Mouse (Mus musculus) MEL (cell line): ENCODE measurements around the gene Cldn13. TPM values are rescaled to one million over a fixed set of nuclear protein-coding genes. Genes with fewer than 3 reads are reported as not detected.

Experiments
- DNase-seq: peaks from one replicate; pipeline ENCODE4 v3.0.0; 2011; ENCODE audit warnings: low read depth, low spot score
- H3K27ac ChIP-seq: 2 replicates; pipeline ENCODE4 v1.5.1; 2012; ENCODE audit warnings: low read depth, mild to moderate bottlenecking, control low read depth, low read length, moderate library complexity; ENCODE audit not compliant: control insufficient read depth
- H3K27me3 ChIP-seq, 2 experiments: fragments of 150-350 bp in 1 of 2; sonication (generic) in 1 of 2; 2 replicates each; pipeline ENCODE4 v1.6.1; 2012; ENCODE audit warnings: low read length in 2 of 2, mild to moderate bottlenecking in 2 of 2, improper control_type of control experiment in 1 of 2, moderate library complexity in 1 of 2; ENCODE audit not compliant: insufficient read depth in 2 of 2, control insufficient read depth in 1 of 2
- H3K36me3 ChIP-seq, 2 experiments: 2 replicates each; pipeline ENCODE4 v1.6.1; 2012 to 2014; ENCODE audit warnings: low read length in 2 of 2, improper control_type of control experiment in 1 of 2, inconsistent platforms in 1 of 2, mild to moderate bottlenecking in 1 of 2; ENCODE audit not compliant: insufficient read depth in 2 of 2, control insufficient read depth in 1 of 2
- H3K4me1 ChIP-seq, 2 experiments: fragments of 150-350 bp in 1 of 2; sonication (generic) in 1 of 2; 2 replicates each; pipeline ENCODE4 v1.6.1; 2012; ENCODE audit warnings: low read length in 2 of 2, improper control_type of control experiment in 1 of 2, mild to moderate bottlenecking in 1 of 2; ENCODE audit not compliant: insufficient read depth in 2 of 2, control insufficient read depth in 1 of 2
- H3K4me3 ChIP-seq, 2 experiments: fragments of 150-350 bp in 1 of 2; sonication (generic) in 1 of 2; 2 replicates each; pipeline ENCODE4 v1.5.1; 2012; ENCODE audit warnings: low read depth in 2 of 2, low read length in 2 of 2, mild to moderate bottlenecking in 2 of 2, moderate library complexity in 2 of 2, control low read depth in 1 of 2, improper control_type of control experiment in 1 of 2; ENCODE audit not compliant: control insufficient read depth in 1 of 2, insufficient read depth in 1 of 2
- H3K79me2 ChIP-seq: 2 replicates; pipeline ENCODE4 v1.6.1; 2012; ENCODE audit warnings: mild to moderate bottlenecking, low read length, moderate library complexity; ENCODE audit not compliant: control insufficient read depth, poor library complexity, insufficient read depth
- H3K9ac ChIP-seq: 2 replicates; pipeline ENCODE4 v1.6.1; 2012; ENCODE audit warnings: low read depth, mild to moderate bottlenecking, control low read depth, low read length, moderate library complexity; ENCODE audit not compliant: control insufficient read depth, poor library complexity, severe bottlenecking
- H3K9me3 ChIP-seq: fragments of 150-350 bp; sonication (generic); replicated peaks from 2 replicates; pipeline ENCODE4 v1.6.1; 2012; ENCODE audit warnings: mild to moderate bottlenecking, low read length, improper control_type of control experiment, moderate library complexity; ENCODE audit not compliant: insufficient read depth
- BHLHE40 ChIP-seq: IDR thresholded peaks from 2 replicates; pipeline ENCODE4 v1.6.1; 2012; ENCODE audit warnings: low read depth, mild to moderate bottlenecking, inconsistent platforms, low read length, improper control_type of control experiment, borderline replicate concordance
- ELF1 ChIP-seq: IDR thresholded peaks from 2 replicates; pipeline ENCODE4 v1.6.1; 2014; ENCODE audit warnings: low read depth, mild to moderate bottlenecking, inconsistent platforms, low read length, improper control_type of control experiment, moderate library complexity
- ETS1 ChIP-seq: IDR thresholded peaks from 2 replicates; pipeline ENCODE4 v1.6.1; 2012; ENCODE audit warnings: low read depth, mild to moderate bottlenecking, inconsistent platforms, low read length, improper control_type of control experiment, moderate library complexity
- HCFC1 ChIP-seq: IDR thresholded peaks from 2 replicates; pipeline ENCODE4 v1.6.1; 2012; ENCODE audit warnings: low read depth, mild to moderate bottlenecking, inconsistent platforms, low read length, improper control_type of control experiment, moderate library complexity
- JUND ChIP-seq: IDR thresholded peaks from 2 replicates; pipeline ENCODE4 v1.6.1; 2011; ENCODE audit warnings: low read depth, mild to moderate bottlenecking, improper control_type of control experiment, low read length
- MEF2A ChIP-seq: IDR thresholded peaks from 2 replicates; pipeline ENCODE4 v1.6.1; 2014; ENCODE audit warnings: low read depth, mild to moderate bottlenecking, inconsistent platforms, low read length, improper control_type of control experiment; ENCODE audit not compliant: poor library complexity, insufficient replicate concordance, severe bottlenecking; ENCODE audit errors: extremely low read depth
- MYC ChIP-seq: IDR thresholded peaks from 2 replicates; pipeline ENCODE4 v1.6.1; 2011; ENCODE audit warnings: low read depth, mild to moderate bottlenecking, low read length, improper control_type of control experiment, moderate library complexity
- POLR2AphosphoS5 ChIP-seq: IDR thresholded peaks from 2 replicates; pipeline ENCODE4 v1.6.1; 2012; ENCODE audit warnings: low read depth, borderline replicate concordance, mild to moderate bottlenecking, inconsistent platforms, low read length, moderate library complexity, mixed read lengths
- RAD21 ChIP-seq: IDR thresholded peaks from 2 replicates; pipeline ENCODE4 v1.6.1; 2011; ENCODE audit warnings: mild to moderate bottlenecking, low read depth, low read length, improper control_type of control experiment
- SIN3A ChIP-seq: IDR thresholded peaks from 2 replicates; pipeline ENCODE4 v1.6.1; 2012; ENCODE audit warnings: low read length, improper control_type of control experiment, inconsistent platforms
- ZC3H11A ChIP-seq: IDR thresholded peaks from 2 replicates; pipeline ENCODE4 v1.6.1; 2012; ENCODE audit warnings: low read depth, mild to moderate bottlenecking, inconsistent platforms, low read length, improper control_type of control experiment
- ZMIZ1 ChIP-seq: IDR thresholded peaks from 2 replicates; pipeline ENCODE4 v1.6.1; 2012; ENCODE audit warnings: low read depth, mild to moderate bottlenecking, inconsistent platforms, low read length, improper control_type of control experiment, moderate library complexity
- ZNF384 ChIP-seq: IDR thresholded peaks from 2 replicates; pipeline ENCODE4 v1.6.1; 2012; ENCODE audit warnings: low read depth, mild to moderate bottlenecking, inconsistent platforms, low read length, improper control_type of control experiment
- polyA plus RNA-seq, 2 experiments: library from polyadenylated mRNA; stranded (reverse) in 1 of 2; unstranded in 1 of 2; fragments of >175 nt in 1 of 2; fragments of >200 nt in 1 of 2; gene quantifications; 2 replicates each; pipeline versions ENCODE4 v1.2.1 to v1.2.4; 2012; ENCODE audit warnings: low replicate concordance in 2 of 2, low read depth in 1 of 2; ENCODE audit not compliant: insufficient read length in 2 of 2, insufficient read depth in 1 of 2, missing spikeins in 1 of 2
- total RNA-seq: library from RNA; depleted of rRNA; stranded (reverse); fragments of 300-350 nt; gene quantifications from 2 replicates; pipeline ENCODE4 v1.2.3, GENCODE M21; 2012

Cldn13 gene
- total and polyA plus RNA-seq, 3 experiments = 5.7 to 13.1 TPM; not detected in 1

- H3K9me3 ChIP-seq = no peaks in the 10 kb centered on the region
- no peak for DNase-seq
- H3K4me1 ChIP-seq = peaks cover 0 to 3% of the 10 kb centered on the region in 2 experiments; a peak in 2 of 4 replicates
- H3K27me3 ChIP-seq = no peaks in the 10 kb centered on the region; a peak in 1 of 4 replicates
- TF ChIP-seq ZNF384 (no peak), ELF1 (no peak), BHLHE40 (no peak)
- TF ChIP-seq, all 39 proteins: peak for 0
- Histone ChIP-seq H3K36me3 (peaks cover 0 to 5% of the 10 kb centered on the region in 2 experiments; a peak in 2 of 4 replicates), H3K79me2 (no peaks in the 10 kb centered on the region), H3K4me3 (no peak overlapping the region), H3K27ac (no peak overlapping the region), H3K9ac (no peak overlapping the region)
These were observed 48.2 kb upstream of the Cldn13 start for GRCm38 (mm10) chr5:134963546-134963945.

- Histone ChIP-seq H3K4me1 (peaks cover 2 to 13% of the 10 kb centered on the region in 2 experiments; a peak in 3 of 4 replicates), H3K36me3 (peaks cover 0 to 10% of the 10 kb centered on the region in 2 experiments; a peak in 2 of 4 replicates), H3K4me3 (no peak overlapping the region), H3K9me3 (no peaks in the 10 kb centered on the region), H3K79me2 (no peaks in the 10 kb centered on the region), H3K27me3 (no peaks in the 10 kb centered on the region; a peak in 1 of 4 replicates), H3K9ac (no peak overlapping the region), H3K27ac (no peak overlapping the region)
- no peak for DNase-seq
- TF ChIP-seq SIN3A (no peak), JUND (no peak), ZC3H11A (no peak), ETS1 (no peak), POLR2AphosphoS5 (no peak)
These were observed 46.2 kb upstream of the Cldn13 start for GRCm38 (mm10) chr5:134961519-134961918.

DNA sequence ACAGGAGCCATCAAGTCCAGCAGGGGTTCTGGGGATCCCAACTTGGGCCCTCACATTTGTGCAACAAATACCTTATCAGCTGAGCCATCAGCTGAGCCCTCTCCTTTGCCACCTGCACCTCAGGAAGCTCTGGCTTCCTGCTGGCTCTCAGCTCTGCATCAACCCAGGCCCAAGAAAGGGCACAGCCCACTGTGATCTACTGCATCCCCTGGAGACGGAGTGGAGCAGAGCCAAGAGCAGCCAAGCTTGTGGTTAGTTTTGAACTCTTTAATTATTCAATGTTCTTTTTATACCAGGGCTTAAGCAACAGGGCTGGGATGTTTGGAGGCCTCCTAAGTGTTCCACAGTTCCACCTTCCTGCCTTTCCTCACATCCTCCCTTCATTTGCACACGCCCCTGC, 45.1 kb upstream of the Cldn13 start:
- Histone ChIP-seq H3K27me3 (no peaks in the 10 kb centered on the region; a peak in 1 of 4 replicates), H3K79me2 (no peaks in the 10 kb centered on the region), H3K36me3 (peaks cover 0 to 7% of the 10 kb centered on the region in 2 experiments; a peak in 2 of 4 replicates), H3K27ac (no peak overlapping the region), H3K9me3 (no peaks in the 10 kb centered on the region), H3K9ac (no peak overlapping the region), H3K4me1 (peaks cover 2 to 9% of the 10 kb centered on the region in 2 experiments; a peak in 3 of 4 replicates), H3K4me3 (no peak overlapping the region)
- DNase-seq = no peak
- no peak for TF ChIP-seq HCFC1
- TF ChIP-seq MYC = no peak
- no peak for TF ChIP-seq BHLHE40
- no peak for TF ChIP-seq RAD21
- TF ChIP-seq POLR2AphosphoS5 = no peak
- TF ChIP-seq ZMIZ1 = no peak
- TF ChIP-seq MEF2A = no peak
